Mouse (Mus musculus): ENCODE data around the gene Nt5c2. TPM values are rescaled to one million over a fixed set of nuclear protein-coding genes. Genes with fewer than 3 reads are reported as not detected.

Gene Nt5c2
- total RNA-seq, 2 experiments from 2014 or later: 69.8 to 84.2 TPM

GRCm38 (mm10) chr19:46963440-46963839, 51.5 kb downstream of the Nt5c2 start:
- no peak for DNase-seq

GRCm38 (mm10) chr19:46962841-46963240, 52.1 kb downstream of the Nt5c2 start:
- no peak for DNase-seq

GRCm38 (mm10) chr19:46962171-46962772, 52.7 kb downstream of the Nt5c2 start:
- DNase-seq: peak; percentile 53 to 57

- DNase-seq: peak; percentile 87 to 88
Observed at GRCm38 (mm10) chr19:46961652-46962051, 53.3 kb downstream of the Nt5c2 start.

GRCm38 (mm10) chr19:46961047-46961651, 53.8 kb downstream of the Nt5c2 start:
- no peak for DNase-seq

- DNase-seq: no peak
Observed at GRCm38 (mm10) chr19:46960101-46961046, 54.6 kb downstream of the Nt5c2 start.

GRCm38 (mm10) chr19:46959536-46959935, 55.4 kb downstream of the Nt5c2 start:
- no peak for DNase-seq

- DNase-seq: no peak
Observed at GRCm38 (mm10) chr19:46958566-46958965, 56.4 kb downstream of the Nt5c2 start.

- DNase-seq: no peak
Observed at GRCm38 (mm10) chr19:46957971-46958370, 57.0 kb downstream of the Nt5c2 start.

- no peak for DNase-seq
Observed at GRCm38 (mm10) chr19:46957001-46957400, 58.0 kb downstream of the Nt5c2 start.

- DNase-seq: no peak
Observed at GRCm38 (mm10) chr19:46956410-46956809, 58.5 kb downstream of the Nt5c2 start.

- no peak for DNase-seq
Observed at GRCm38 (mm10) chr19:46955630-46956029, 59.3 kb downstream of the Nt5c2 start.

- no peak for DNase-seq
Observed at GRCm38 (mm10) chr19:46953536-46953935, 61.4 kb downstream of the Nt5c2 start.

GRCm38 (mm10) chr19:46952986-46953385, 62.0 kb downstream of the Nt5c2 start:
- no peak for DNase-seq

- no peak for DNase-seq
Observed at GRCm38 (mm10) chr19:46944341-46944740, 70.6 kb downstream of the Nt5c2 start.

GRCm38 (mm10) chr19:46937173-46937572, 77.8 kb downstream of the Nt5c2 start:
- DNase-seq: no peak

GRCm38 (mm10) chr19:46934025-46934424, 80.9 kb downstream of the Nt5c2 start:
- DNase-seq: no peak

- DNase-seq: no peak
Observed at GRCm38 (mm10) chr19:46932608-46933007, 82.3 kb downstream of the Nt5c2 start.

GRCm38 (mm10) chr19:46930026-46930425, 84.9 kb downstream of the Nt5c2 start:
- no peak for DNase-seq

- DNase-seq: no peak
Observed at GRCm38 (mm10) chr19:46929044-46929587, 85.8 kb downstream of the Nt5c2 start.

GRCm38 (mm10) chr19:46928136-46928535, 86.8 kb downstream of the Nt5c2 start:
- DNase-seq: no peak

GRCm38 (mm10) chr19:46926951-46927350, 88.0 kb downstream of the Nt5c2 start:
- DNase-seq: no peak

GRCm38 (mm10) chr19:46926357-46926756, 88.6 kb downstream of the Nt5c2 start:
- DNase-seq: no peak
